Mouse (Mus musculus) liver, adult 2 months (tissue): ENCODE data around the gene Hic1.

ENCODE experiments used
- CTCF ChIP-seq: fragments of 200-500 bp; IDR thresholded peaks from 2 replicates; pipeline ENCODE4 v1.5.1; 2011; ENCODE audit warnings: low read depth, low read length, control low read depth
- POLR2A ChIP-seq: fragments of 200-500 bp; IDR thresholded peaks from 2 replicates; pipeline ENCODE4 v1.6.1; 2011; ENCODE audit warnings: low read length, control low read depth; ENCODE audit not compliant: insufficient read depth; ENCODE audit errors: extremely low read depth

- no peak for TF ChIP-seq POLR2A
- no peak for TF ChIP-seq CTCF
Measured at GRCm38 (mm10) chr11:75204472-75204871, 35.2 kb upstream of the Hic1 start.
